Mouse (Mus musculus) limb, embryonic 15.5 days (tissue): ENCODE measurements around the gene Fgfr2. TPM values are rescaled to one million over a fixed set of nuclear protein-coding genes. Genes with fewer than 3 reads are reported as not detected.

Experiments used
- ATAC-seq: fragments of 200-750 bp; cut with Nextera tagmentation; 2 replicates; pipeline ENCODE4 v1.8.0; 2017; ENCODE audit warnings: low read depth, moderate TSS enrichment; ENCODE audit not compliant: insufficient number of reproducible peaks, low FRiP score, low TSS enrichment
- H3K27ac ChIP-seq: fragments of 300-500 bp; sonication (generic); 2 replicates; pipeline ENCODE4 v1.5.1; 2015; ENCODE audit warnings: moderate library complexity, mild to moderate bottlenecking, inconsistent platforms
- H3K27me3 ChIP-seq: fragments of 300-500 bp; sonication (generic); 2 replicates; pipeline ENCODE4 v1.6.1; 2015; ENCODE audit warnings: inconsistent platforms
- H3K36me3 ChIP-seq: fragments of 300-500 bp; sonication (generic); 2 replicates; pipeline ENCODE4 v1.6.1; 2015; ENCODE audit warnings: inconsistent platforms
- H3K4me1 ChIP-seq: fragments of 300-500 bp; sonication (generic); 2 replicates; pipeline ENCODE4 v1.6.1; 2015; ENCODE audit warnings: inconsistent platforms
- H3K4me2 ChIP-seq: fragments of 300-500 bp; sonication (generic); 2 replicates; pipeline ENCODE4 v1.6.1; 2015; ENCODE audit warnings: mild to moderate bottlenecking, inconsistent platforms
- H3K4me3 ChIP-seq: fragments of 300-500 bp; sonication (generic); 2 replicates; pipeline ENCODE4 v1.5.1; 2015; ENCODE audit warnings: mild to moderate bottlenecking, inconsistent platforms
- H3K9ac ChIP-seq: fragments of 300-500 bp; sonication (generic); 2 replicates; pipeline ENCODE4 v1.6.1; 2015; ENCODE audit warnings: inconsistent platforms
- H3K9me3 ChIP-seq: fragments of 300-500 bp; sonication (generic); 2 replicates; pipeline ENCODE4 v1.6.1; 2016; ENCODE audit warnings: inconsistent platforms
- WGBS: fragments of 180-500 bp; shearing (Covaris S2); methylation state at CpG from one replicate; pipeline ENCODE4 v1.1.7; 2015; 5-methylcytosine and 5-hydroxymethylcytosine counted together
- polyA plus RNA-seq: library from polyadenylated mRNA; unstranded; fragments of >200 nt; fragmentation: Nextera tagmentation; extraction: Ambion mirVana; gene quantifications from 2 replicates; pipeline ENCODE4 v1.2.1, GENCODE M21; 2015

Gene Fgfr2
- polyA plus RNA-seq, 1 experiment from 2014 or later, result 101 TPM

- no peak overlapping the region for H3K27ac ChIP-seq
- H3K36me3 ChIP-seq, result no peaks in the 10 kb centered on the region
- no peaks in the 10 kb centered on the region for H3K9me3 ChIP-seq
- no peak overlapping the region for H3K4me3 ChIP-seq
- ATAC-seq, result no peak
- no peaks in the 10 kb centered on the region for H3K27me3 ChIP-seq
- 76% methylated on average over 8 of the region's 8 CpGs for WGBS
- no peak overlapping the region for H3K4me2 ChIP-seq
- H3K9ac ChIP-seq, result no peak overlapping the region
- no peaks in the 10 kb centered on the region for H3K4me1 ChIP-seq
These were observed 16.7 kb upstream of the Fgfr2 start for GRCm38 (mm10) chr7:133139689-133140336.

GRCm38 (mm10) chr7:133133552-133133951 is 10.4 kb upstream of the Fgfr2 start:
- H3K9ac ChIP-seq, result no peak overlapping the region
- H3K27ac ChIP-seq, result no peak overlapping the region
- H3K36me3 ChIP-seq, result no peaks in the 10 kb centered on the region
- WGBS, result 78% methylated on average over 5 of the region's 5 CpGs
- no peak overlapping the region for H3K4me3 ChIP-seq
- H3K27me3 ChIP-seq, result no peaks in the 10 kb centered on the region
- no peak for ATAC-seq
- H3K4me1 ChIP-seq, result no peaks in the 10 kb centered on the region
- H3K9me3 ChIP-seq, result no peaks in the 10 kb centered on the region
- H3K4me2 ChIP-seq, result no peak overlapping the region

- Histone ChIP-seq H3K4me2 (no peak overlapping the region), H3K27ac (no peak overlapping the region), H3K27me3 (no peaks in the 10 kb centered on the region), H3K9me3 (no peaks in the 10 kb centered on the region), H3K36me3 (no peaks in the 10 kb centered on the region), H3K4me3 (no peak overlapping the region), H3K9ac (no peak overlapping the region), H3K4me1 (no peaks in the 10 kb centered on the region)
- no peak for ATAC-seq
- WGBS, result 94% methylated on average over 5 of the region's 5 CpGs
These were observed 9.6 kb upstream of the Fgfr2 start for GRCm38 (mm10) chr7:133132702-133133101.

- Histone ChIP-seq H3K9ac (peak overlapping the region; percentile 57), H3K27ac (peak overlapping the region; percentile 95), H3K9me3 (no peaks in the 10 kb centered on the region), H3K4me3 (peak overlapping the region; percentile 85), H3K4me1 (peaks cover 28% of the 10 kb centered on the region), H3K36me3 (no peaks in the 10 kb centered on the region), H3K4me2 (peak overlapping the region; percentile 97), H3K27me3 (peaks cover 14% of the 10 kb centered on the region; the same call in 1 of the 2 replicates)
- WGBS, result 14% methylated on average over 34 of the region's 34 CpGs
- no peak for ATAC-seq
These were observed 1.7 kb upstream of the Fgfr2 start for GRCm38 (mm10) chr7:133124701-133125485.

- H3K27me3 ChIP-seq, result peaks cover 14% of the 10 kb centered on the region; the same call in 1 of the 2 replicates
- H3K9ac ChIP-seq, result peak within 1 kb of the TSS; percentile 85
- peak within 1 kb of the TSS; percentile 95 for H3K27ac ChIP-seq
- H3K4me1 ChIP-seq, result peaks cover 28% of the 10 kb centered on the region
- peak within 1 kb of the TSS; percentile 97 for H3K4me2 ChIP-seq
- ATAC-seq, result peak; percentile 77
- H3K9me3 ChIP-seq, result no peaks in the 10 kb centered on the region
- H3K36me3 ChIP-seq, result no peaks in the 10 kb centered on the region
- peak within 1 kb of the TSS; percentile 85 for H3K4me3 ChIP-seq
- under 1% methylated on average over 57 of the region's 59 CpGs for WGBS
These were observed 1.0 kb upstream of the Fgfr2 start, which contains the start of gene Ctbp2 for GRCm38 (mm10) chr7:133123999-133124700. Gene Ctbp2 (minus strand): TSS chr7:133124354.

- peaks cover 14% of the 10 kb centered on the region; the same call in 1 of the 2 replicates for H3K27me3 ChIP-seq
- peak overlapping the region; percentile 95 for H3K27ac ChIP-seq
- no peak; the same call in 1 of the 2 replicates for ATAC-seq
- WGBS, result under 1% methylated on average over 78 of the region's 102 CpGs
- no peaks in the 10 kb centered on the region for H3K36me3 ChIP-seq
- peak overlapping the region; percentile 85 for H3K9ac ChIP-seq
- peaks cover 33% of the 10 kb centered on the region for H3K4me1 ChIP-seq
- peak overlapping the region; percentile 85 for H3K4me3 ChIP-seq
- H3K4me2 ChIP-seq, result peak overlapping the region; percentile 97
- H3K9me3 ChIP-seq, result no peaks in the 10 kb centered on the region
These were observed 539 bp downstream of the Fgfr2 start for GRCm38 (mm10) chr7:133122379-133123243.

GRCm38 (mm10) chr7:133121661-133122378 is 1.3 kb downstream of the Fgfr2 start:
- H3K9me3 ChIP-seq, result no peaks in the 10 kb centered on the region
- H3K27ac ChIP-seq, result peak overlapping the region; percentile 95
- H3K4me1 ChIP-seq, result peaks cover 40% of the 10 kb centered on the region
- ATAC-seq, result no peak
- H3K9ac ChIP-seq, result peak overlapping the region; percentile 85
- peak overlapping the region; percentile 85 for H3K4me3 ChIP-seq
- peaks cover 10% of the 10 kb centered on the region; the same call in 1 of the 2 replicates for H3K27me3 ChIP-seq
- peak overlapping the region; percentile 97 for H3K4me2 ChIP-seq
- H3K36me3 ChIP-seq, result no peaks in the 10 kb centered on the region
- WGBS, result under 1% methylated on average over 72 of the region's 94 CpGs

GRCm38 (mm10) chr7:133121080-133121607 is 2.0 kb downstream of the Fgfr2 start:
- Histone ChIP-seq H3K4me3 (peak overlapping the region; percentile 85), H3K9ac (peak overlapping the region; percentile 85), H3K27me3 (peaks cover 3% of the 10 kb centered on the region; the same call in 1 of the 2 replicates), H3K9me3 (no peaks in the 10 kb centered on the region), H3K36me3 (no peaks in the 10 kb centered on the region), H3K4me2 (peak overlapping the region; percentile 97), H3K27ac (peak overlapping the region; percentile 95), H3K4me1 (peaks cover 45% of the 10 kb centered on the region)
- WGBS, result 10% methylated on average over 14 of the region's 14 CpGs
- ATAC-seq, result no peak

GRCm38 (mm10) chr7:133120221-133120751 is 2.9 kb downstream of the Fgfr2 start:
- Histone ChIP-seq H3K4me2 (peak overlapping the region; percentile 12; the same call in 1 of the 2 replicates), H3K36me3 (no peaks in the 10 kb centered on the region), H3K9ac (no peak overlapping the region), H3K4me3 (peak overlapping the region; percentile 2), H3K27me3 (peaks cover under 1% of the 10 kb centered on the region; the same call in 1 of the 2 replicates), H3K4me1 (peaks cover 51% of the 10 kb centered on the region), H3K27ac (no peak overlapping the region), H3K9me3 (no peaks in the 10 kb centered on the region)
- 18% methylated on average over 15 of the region's 15 CpGs for WGBS
- ATAC-seq, result no peak

GRCm38 (mm10) chr7:133117815-133118214 is 5.3 kb downstream of the Fgfr2 start:
- H3K27ac ChIP-seq, result 0 out of 2 replicates have a peak overlapping the region, but pooled peaks have one; percentile 24
- WGBS, result 55% methylated on average over 2 of the region's 2 CpGs
- no peak for ATAC-seq
- no peaks in the 10 kb centered on the region for H3K36me3 ChIP-seq
- H3K9ac ChIP-seq, result no peak overlapping the region
- no peak overlapping the region for H3K4me2 ChIP-seq
- H3K27me3 ChIP-seq, result no peaks in the 10 kb centered on the region
- no peak overlapping the region for H3K4me3 ChIP-seq
- no peaks in the 10 kb centered on the region for H3K9me3 ChIP-seq
- H3K4me1 ChIP-seq, result peaks cover 61% of the 10 kb centered on the region
